Mouse (Mus musculus) urinary bladder, postnatal 4 days (tissue): Measurements from ENCODE around the gene Thap4.
"Not testable (repeated sequence)": the region's sequence is repeated elsewhere in the genome, so short reads cannot be mapped to it uniquely, and the experiment has no call there.

Source experiments
- DNase-seq, 2 experiments: peaks; one replicate each; pipeline ENCODE4 v3.0.0; 2021 to 2022; ENCODE audit warnings: low spot score in 2 of 2

Thap4 gene

GRCm38 (mm10) chr1:93754573-93755290, at the start of gene Thap4:
Gene Thap4 (minus strand): TSS chr1:93754864.
- DNase-seq, result peak; percentile 90 to 91

GRCm38 (mm10) chr1:93803556-93804507, 49.2 kb upstream of the Thap4 start, which contains the start of gene Ing5:
Gene Ing5 (plus strand): TSS chr1:93803965.
- DNase-seq, result peak; percentile 99 to 100

- DNase-seq, result no peak
These were observed 48.1 kb upstream of the Thap4 start for GRCm38 (mm10) chr1:93802771-93803170.

- peak; percentile 87 to 89 for DNase-seq
These were observed 47.1 kb upstream of the Thap4 start, which contains the start of gene Dtymk for GRCm38 (mm10) chr1:93801741-93802238. Gene Dtymk (minus strand): TSS chr1:93801934.

GRCm38 (mm10) chr1:93800670-93801503, 46.2 kb upstream of the Thap4 start:
- DNase-seq, result no peak

GRCm38 (mm10) chr1:93795886-93796285, 41.2 kb upstream of the Thap4 start:
- no peak for DNase-seq

- DNase-seq, result no peak
These were observed 39.9 kb upstream of the Thap4 start for GRCm38 (mm10) chr1:93794526-93794925.

GRCm38 (mm10) chr1:93786912-93787311, 32.2 kb upstream of the Thap4 start:
- DNase-seq, result no peak

- no peak for DNase-seq
These were observed 22.0 kb upstream of the Thap4 start for GRCm38 (mm10) chr1:93776686-93777085.

- DNase-seq, result no peak
These were observed 15.2 kb upstream of the Thap4 start for GRCm38 (mm10) chr1:93769901-93770300.

- no peak for DNase-seq
These were observed 12.9 kb upstream of the Thap4 start for GRCm38 (mm10) chr1:93767600-93767999.

GRCm38 (mm10) chr1:93764871-93765591, 10.4 kb upstream of the Thap4 start:
- no peak for DNase-seq

GRCm38 (mm10) chr1:93763531-93763930, 8.9 kb upstream of the Thap4 start:
- not testable (repeated sequence) for DNase-seq

- no peak for DNase-seq
These were observed 5.4 kb upstream of the Thap4 start for GRCm38 (mm10) chr1:93760076-93760475.

GRCm38 (mm10) chr1:93756154-93756553, 1.5 kb upstream of the Thap4 start:
- DNase-seq, result no peak

GRCm38 (mm10) chr1:93755618-93756017, 954 bp upstream of the Thap4 start:
- DNase-seq, result no peak

- DNase-seq, result no peak
These were observed 587 bp upstream of the Thap4 start for GRCm38 (mm10) chr1:93755291-93755610.

- DNase-seq, result peak; percentile 25 to 61
These were observed 622 bp downstream of the Thap4 start for GRCm38 (mm10) chr1:93753911-93754572.

GRCm38 (mm10) chr1:93751290-93751689, 3.4 kb downstream of the Thap4 start, which contains the start of gene Atg4b:
Gene Atg4b (plus strand): TSS chr1:93751500.
- no peak for DNase-seq

GRCm38 (mm10) chr1:93748539-93748938, 6.1 kb downstream of the Thap4 start:
- no peak for DNase-seq
